Mouse (Mus musculus): ENCODE results near the gene Mrpl35.

The Mrpl35 gene

DNA sequence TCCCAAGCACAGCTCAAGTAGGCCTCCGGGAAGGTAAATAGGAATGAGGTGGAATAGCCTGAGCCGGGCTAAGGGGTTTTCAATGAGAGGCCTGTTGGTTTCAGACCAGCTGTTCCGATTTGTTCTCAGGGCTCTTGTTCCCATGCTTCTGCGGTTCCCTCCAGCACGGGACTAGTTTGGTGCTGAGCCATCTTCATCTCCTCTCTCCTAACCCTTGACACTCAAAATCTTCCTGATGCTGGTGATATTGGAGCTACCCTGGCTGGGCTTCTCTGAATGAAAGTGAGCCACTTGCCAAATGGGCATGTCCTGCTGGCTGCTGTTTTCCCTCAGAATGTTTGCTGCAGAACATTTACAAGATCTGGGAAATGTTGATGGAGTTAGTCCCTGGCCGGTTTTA, 35.0 kb downstream of the Mrpl35 start:
- DNase-seq: no peak

DNA sequence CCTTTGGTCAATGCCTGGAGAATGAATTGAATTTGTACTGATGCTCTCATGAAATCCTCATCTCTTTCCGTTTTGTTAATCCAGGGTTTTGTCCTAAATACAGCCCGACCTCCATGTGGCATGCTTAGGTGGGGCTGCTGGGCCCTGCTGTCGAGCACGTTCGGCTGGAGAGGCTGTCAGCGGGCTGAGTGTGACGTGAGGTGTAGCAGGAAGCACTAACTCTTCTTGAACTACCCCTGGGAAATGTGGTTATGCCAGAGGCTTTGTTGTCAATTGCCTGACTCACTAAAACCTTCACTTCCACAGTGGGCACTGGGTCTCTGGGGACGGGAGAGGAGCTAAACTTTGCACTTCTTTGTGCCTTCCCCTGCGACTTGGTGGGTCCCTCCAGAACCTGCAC, 38.4 kb downstream of the Mrpl35 start:
- DNase-seq: no peak

DNA sequence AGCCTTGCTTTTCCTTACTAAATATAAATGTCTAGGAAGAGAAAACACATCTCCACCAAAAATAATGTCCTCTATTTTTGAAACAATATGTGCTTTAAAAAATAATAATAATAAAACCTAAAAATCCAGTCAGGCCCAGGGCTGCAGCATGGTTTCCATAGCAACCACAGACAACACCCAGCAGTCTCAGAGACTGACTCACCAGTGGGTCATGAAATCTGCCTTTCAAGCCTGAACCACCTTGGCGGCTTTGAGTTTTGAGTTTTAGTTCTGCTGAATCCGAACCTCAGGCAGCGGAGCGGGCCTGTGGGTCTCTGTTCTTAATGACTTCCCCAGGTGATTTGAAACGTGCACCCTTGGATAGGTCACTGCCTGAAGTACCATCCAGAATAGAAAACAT, 43.6 kb downstream of the Mrpl35 start:
- DNase-seq: no peak

DNA sequence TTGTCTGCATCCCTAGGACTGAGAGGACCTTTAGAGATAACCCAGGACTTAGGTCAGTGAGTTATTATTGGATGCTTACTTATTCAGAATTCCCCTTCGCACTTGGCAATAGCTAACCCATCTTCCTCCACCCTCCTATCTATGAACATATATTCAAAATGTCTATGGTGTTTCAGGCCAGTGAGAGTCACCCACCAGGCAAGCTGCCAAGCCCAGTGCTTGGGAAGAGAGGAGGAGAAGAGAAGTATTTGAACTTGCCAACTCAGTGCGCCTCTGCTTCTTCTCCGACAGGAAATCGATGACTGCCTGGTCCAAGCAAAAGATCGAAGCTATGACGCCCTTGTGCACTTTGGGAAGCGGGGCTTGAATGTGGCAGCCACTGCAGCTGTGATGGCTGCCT, 46.3 kb downstream of the Mrpl35 start:
- no peak for DNase-seq

DNA sequence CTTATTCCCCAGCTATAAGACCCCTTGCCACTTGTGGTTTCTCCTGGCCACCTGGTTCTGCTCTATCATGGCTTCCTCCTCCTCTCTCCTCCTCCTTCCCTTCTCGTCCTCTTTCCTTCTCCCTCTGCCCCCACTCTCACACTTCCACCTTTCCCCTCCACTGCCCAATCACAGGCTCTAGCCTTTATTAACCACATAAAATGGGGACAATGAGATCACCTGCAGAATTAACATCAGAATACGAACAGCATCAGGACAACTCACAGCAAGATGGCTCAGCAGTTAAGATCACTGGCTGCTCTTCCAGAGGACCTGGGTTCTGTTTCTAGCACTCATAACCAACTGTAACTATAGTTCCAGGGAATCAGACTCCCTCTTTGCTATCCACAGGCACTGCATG, 46.9 kb downstream of the Mrpl35 start:
- DNase-seq: no peak

DNA sequence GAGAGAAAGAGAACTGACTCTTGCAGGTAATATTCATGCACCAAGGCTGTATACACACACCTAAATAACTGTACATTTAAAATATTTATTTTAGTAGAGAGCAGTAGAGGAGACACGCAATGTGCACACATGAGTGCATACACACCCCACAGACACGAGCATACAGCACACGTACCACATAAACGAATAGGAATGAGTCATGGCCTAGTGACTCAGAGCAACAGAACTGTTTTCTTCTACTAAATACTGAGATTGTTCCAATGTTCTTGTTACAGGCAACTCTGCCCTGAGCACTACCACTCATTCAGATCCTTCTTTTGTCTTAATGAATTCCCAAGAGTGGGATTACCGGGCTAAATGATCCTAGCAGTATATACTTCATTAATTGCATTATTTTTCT, 48.8 kb downstream of the Mrpl35 start:
- DNase-seq: no peak

DNA sequence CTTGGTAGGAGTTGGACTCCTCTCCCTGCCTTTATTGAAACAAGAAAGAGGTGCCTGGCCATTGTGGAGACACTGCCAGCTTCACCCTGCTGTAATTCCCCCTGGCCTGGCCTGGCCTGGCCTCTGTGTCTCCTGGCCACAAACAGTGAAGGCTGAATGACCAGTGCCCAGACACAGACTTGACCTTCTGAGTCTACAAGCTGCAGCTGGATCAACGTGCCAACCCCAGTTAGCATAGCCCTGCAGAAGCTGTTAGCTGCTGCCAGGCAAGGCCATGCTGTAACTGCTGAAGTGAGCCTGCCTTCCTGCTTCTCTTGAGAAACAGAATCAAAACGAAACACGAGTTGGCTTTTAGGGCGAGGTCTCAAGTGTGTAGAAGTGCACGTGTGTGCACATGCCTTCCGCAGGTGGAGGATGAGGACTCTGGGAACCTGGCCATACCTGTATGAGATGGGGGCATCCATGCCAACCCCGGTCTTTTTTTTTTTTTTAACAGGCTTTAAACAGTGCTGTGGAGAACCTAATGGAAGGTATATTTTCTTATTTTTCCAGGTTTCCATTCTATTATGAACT, 54.0 kb downstream of the Mrpl35 start:
- DNase-seq: no peak

DNA sequence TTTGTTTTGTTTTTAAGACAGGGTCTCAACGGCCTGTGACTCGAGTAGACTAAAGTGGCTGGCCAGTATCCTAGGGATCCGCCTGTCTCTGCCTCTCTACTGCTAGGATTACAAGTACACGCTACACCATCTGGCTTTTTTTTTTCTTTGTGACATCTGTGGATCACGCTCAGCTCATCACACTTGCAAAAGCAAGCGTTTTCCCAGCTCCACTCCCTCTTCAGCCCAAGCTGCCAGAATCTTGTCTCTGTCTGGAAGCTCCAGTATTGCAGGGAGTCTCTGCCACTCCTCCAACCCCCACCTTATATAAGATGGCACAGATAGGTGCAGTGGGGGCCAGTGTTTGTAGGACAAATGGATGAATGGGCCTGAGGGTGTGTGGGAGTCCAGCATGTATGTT, 54.6 kb downstream of the Mrpl35 start:
- no peak for DNase-seq

DNA sequence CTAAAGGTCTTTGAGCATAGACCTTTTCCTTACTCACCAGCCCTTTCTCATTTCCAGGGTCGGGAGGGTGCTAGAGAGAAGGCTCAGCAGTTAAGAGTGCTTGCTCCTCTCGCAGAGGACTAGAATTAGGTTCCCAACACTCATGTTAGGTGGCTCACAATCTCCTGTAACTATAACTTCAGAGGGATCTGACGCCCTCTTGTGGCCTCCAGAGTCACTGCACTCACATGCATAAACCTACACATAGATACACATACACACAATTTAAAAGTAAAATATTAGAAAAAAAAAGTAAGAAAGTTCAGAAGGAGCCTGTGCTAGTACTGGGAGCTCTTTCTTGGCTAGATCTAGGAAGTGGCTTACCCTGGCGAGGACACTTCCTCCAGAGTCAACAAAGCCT, 55.5 kb downstream of the Mrpl35 start:
- DNase-seq: no peak

DNA sequence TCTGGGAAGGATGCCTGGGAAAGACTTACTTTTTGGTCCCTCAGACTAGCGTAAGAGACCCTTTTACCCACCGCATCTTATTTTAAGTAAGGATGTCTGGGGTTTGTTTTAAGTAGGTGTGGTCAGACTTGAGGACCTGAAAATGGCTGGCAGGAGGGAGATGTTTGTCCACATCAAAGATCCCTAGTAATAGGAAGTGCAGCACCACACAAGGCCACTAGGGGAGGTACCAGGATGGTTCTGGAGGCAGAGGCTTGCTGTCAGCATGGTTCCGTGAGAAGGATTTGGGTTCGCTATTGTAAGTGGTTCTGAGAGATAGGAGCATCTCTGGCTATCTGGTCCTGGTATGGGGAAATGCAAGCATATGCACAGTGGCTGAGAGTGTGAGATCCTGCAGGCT, 55.9 kb downstream of the Mrpl35 start:
- no peak for DNase-seq

DNA sequence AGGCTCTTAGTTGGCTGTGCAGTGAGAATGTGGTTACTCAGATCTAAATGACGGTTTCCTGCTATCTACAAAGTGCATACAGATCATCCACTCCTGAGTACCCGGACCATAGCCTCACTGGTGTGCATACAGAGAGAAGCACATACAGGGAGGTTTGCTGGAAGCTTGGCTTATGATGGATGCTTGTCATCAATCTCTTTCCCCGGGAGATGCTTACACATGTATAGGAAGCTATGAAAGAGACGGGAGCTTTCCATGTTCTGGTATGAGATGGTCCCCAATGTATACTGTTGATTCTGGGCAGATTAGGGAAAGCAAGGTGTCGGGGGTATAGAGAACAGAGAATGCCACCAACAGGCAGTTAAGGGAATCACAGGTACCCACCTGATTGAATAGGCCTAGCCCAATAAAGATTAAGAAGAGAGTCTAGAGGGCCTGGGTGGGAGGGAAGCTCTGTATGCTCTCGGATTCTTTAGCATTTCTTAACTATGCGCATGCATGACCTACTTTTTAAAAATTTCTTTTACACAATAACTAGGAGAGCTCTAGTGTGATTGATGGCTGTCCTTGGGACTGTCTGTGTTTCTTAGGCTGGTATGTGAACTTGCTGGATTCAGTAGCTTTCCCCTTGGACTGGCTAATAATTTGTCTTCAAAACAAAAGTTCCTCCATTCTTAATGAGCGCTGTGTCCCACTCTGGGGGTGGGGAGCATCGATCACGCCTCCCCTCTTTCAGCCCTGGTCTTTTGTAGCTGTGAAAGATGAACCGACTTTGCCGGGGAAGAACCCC, 56.7 kb downstream of the Mrpl35 start:
- DNase-seq: peak in 1 of 2 experiments; percentile 41

DNA sequence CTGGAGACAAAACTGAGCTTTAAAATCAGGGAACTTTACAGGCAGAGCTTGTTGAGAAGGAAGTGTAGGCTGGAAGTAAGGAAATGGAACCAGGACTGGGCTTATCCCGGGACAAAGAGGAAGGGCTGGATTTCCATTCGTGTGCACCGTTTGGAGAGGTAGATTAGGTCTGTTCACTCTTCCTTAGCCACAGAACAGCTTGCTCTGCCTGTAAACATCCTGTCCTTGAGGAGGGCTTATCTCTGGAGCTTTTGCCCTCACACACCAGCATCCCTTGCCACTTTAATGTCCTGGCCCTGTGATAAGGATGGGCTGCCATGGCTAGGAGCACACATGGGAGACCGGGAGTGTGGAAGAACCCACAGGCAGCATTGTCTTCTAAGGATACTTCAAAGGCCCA, 59.0 kb downstream of the Mrpl35 start:
- DNase-seq: no peak
